Mouse (Mus musculus): ENCODE results near the gene Sfxn3. TPM values are rescaled to one million over a fixed set of nuclear protein-coding genes. Genes with fewer than 3 reads are reported as not detected.
"Not testable (repeated sequence)": the region's sequence is repeated elsewhere in the genome, so short reads cannot be mapped to it uniquely, and the experiment has no call there.

The Sfxn3 gene
- total RNA-seq, 2 experiments from 2014 or later = 89.4 to 103 TPM

DNA sequence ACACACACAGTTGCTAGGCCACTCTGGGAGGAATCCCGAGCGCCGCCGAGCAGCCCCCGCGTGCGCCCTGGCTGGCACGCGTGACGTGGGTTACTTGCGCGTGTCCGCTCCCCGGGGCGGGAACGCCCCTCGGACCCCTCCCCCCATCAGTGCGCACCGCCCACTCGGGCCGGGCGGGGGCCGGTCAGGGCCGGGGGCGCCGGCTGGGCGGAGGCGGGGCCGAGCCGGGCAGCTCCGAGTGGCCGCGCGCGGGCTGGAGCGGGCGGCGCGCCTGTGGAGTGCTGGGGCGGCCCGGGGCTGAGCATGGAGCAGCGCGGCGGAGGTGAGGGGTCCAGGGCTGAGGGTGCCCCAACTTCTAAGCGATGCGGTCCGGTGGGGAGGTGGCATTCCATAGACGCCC is 29.4 kb upstream of the Sfxn3 start:
- peak; percentile 67 to 78 for DNase-seq (ENCODE audit: low spot score in 2 of 2)

DNA sequence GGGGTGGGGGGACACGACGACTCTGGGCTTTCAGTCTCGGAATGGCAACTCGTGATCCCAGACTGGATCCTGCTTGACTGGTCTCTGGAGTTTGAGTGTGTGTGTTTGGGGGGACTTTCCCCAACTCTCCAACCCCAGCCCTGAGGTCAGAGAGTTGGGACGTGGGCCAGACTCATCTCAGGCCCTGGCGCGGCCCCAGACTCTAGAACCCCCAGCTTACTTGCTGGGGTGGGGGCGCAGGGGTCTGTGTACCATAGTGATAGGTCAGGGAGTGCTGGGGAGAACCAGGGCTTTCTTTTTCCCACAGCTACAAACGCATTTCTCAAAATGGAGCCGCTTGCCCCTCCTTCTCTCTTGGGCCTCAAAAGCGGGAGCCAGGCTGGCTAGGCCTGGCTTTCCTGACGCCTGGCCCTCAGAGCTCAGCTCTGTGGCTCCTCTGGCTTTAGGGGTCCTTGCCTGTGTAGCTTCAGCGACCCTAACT is 28.9 kb upstream of the Sfxn3 start:
- no peak for DNase-seq (ENCODE audit: low spot score in 2 of 2)

DNA sequence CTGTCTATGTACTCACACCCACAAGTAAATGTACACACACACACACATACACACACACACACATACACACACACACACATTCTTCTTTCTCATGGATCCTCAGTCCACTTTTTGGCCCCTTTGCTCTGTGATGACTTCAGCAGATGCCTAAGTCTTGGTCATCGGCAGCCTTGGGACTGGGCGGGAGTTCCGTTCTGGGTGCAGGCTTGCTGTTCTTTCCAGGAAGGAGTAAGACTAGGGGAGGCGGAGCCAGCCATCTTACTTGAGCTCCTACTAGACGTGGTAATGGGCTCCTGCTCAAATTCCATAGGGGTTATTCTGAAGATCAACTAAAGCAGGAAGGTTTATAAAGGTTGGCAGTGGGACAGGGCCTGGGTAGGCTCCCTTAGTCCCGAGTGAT is 27.0 kb upstream of the Sfxn3 start:
- no peak for DNase-seq (ENCODE audit: low spot score in 2 of 2)

DNA sequence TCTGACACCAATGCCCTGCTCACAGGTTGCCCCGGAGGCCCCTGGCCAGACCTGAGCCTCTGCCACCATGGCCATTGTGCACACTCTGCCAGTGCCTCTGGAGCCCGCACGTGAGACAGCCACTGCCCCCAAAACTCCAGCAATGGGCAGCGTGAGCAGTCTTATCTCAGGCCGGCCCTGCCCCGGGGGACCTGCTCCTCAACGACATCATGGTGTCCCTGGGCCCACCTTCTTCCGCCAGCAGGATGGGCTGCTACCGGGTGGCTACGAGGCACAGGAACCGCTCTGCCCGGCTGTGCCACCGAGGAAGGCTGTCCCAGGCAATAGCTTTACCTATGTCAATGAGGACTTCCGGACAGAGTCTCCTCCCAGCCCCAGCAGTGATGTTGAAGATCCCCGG is 25.9 kb upstream of the Sfxn3 start:
- no peak for DNase-seq (ENCODE audit: low spot score in 2 of 2)

DNA sequence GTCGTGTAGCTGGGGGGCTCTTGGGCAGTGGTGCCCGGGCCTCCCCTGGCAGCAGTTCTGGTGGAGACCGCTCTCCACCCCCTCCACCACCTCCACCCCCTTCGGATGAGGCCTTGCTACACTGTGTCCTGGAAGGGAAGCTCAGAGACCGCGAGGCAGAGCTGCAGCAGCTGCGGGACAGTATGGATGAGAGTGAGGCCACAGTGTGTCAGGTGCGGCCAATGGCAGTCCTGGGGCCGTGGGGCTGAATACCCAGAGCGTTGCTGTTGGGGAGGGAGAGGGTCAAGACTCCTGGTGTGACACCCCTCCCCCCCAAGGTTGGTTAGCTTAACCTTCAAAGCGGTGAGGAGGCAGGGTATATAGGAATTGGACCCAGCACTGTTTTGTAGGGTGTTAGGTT is 23.3 kb upstream of the Sfxn3 start:
- DNase-seq (ENCODE audit: low spot score in 2 of 2) = no peak

DNA sequence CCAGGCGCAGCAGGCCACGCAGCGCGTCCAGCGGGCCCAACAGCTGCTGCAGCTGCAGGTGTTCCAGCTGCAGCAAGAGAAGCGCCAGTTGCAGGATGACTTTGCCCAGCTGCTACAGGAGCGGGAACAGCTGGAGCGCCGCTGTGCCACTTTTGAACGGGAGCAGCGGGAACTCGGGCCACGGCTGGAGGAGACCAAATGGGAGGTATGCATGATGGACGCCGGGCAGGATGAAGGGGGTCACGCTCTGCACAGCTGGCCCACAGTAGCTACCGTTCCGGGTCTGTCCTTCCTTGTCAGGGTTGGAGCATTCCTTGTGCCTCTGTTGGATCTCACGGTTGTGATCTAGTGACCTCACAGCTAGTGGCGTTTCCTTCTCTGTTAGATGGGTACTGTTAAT is 22.5 kb upstream of the Sfxn3 start:
- DNase-seq (ENCODE audit: low spot score in 2 of 2) = no peak

DNA sequence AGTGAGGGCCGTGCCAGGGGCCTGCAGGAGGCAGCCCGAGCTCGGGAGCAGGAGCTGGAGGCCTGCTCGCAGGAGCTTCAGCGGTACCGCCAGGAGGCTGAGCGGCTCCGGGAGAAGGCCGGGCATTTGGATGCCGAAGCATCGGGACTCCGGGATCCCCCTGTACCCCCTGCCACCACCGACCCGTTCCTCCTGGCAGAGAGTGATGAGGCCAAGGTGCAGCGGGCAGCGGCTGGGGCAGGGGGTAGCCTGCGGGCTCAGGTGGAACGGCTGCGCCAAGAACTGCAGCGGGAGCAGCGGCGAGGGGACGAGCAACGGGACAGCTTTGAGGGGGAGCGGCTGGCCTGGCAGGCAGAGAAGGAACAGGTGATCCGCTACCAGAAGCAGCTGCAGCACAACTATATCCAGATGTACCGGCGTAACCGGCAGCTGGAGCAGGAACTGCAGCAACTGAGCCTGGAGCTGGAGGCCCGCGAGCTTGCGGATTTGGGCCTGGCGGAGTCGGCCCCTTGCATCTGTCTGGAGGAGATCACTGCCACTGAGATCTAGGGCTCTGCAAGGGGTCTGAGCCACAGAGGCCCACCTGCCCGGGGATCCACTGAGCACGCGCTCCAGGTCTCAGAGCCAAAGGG is 21.2 kb upstream of the Sfxn3 start:
- DNase-seq (ENCODE audit: low spot score in 2 of 2) = no peak

DNA sequence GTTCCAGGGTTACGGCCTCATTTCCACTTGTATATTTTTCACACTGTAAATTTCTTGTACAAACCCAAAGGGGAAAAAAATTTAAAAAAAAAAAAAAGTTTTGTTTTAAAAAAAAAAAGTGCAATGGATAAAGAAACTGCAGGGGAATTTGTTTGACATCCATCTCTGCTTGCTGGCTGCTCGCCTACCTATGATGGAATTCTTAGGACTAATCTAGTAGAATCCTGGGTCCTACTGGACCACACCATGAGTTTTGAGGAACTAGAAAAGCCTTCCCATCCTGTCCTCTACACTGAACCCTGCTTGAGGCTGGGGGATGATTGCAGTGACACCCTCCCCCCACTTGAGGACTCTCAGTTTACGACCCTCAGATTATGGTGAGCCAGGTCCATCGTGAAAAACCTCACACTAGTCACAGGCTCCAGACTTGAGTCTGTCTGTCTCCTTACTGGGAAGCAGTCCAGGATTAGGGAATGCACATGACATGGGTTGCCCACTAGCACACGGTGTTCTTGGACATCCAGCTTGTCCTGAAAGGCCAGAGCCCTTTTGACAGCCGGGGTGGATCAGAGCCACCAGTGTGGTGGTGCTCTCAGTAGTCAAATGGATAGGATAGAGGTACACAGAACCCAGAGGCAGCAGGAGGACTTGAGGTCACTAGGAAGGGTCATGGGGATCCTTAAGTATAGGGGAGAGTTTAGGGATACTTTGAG is 20.2 kb upstream of the Sfxn3 start:
- no peak for DNase-seq (ENCODE audit: low spot score in 2 of 2)

DNA sequence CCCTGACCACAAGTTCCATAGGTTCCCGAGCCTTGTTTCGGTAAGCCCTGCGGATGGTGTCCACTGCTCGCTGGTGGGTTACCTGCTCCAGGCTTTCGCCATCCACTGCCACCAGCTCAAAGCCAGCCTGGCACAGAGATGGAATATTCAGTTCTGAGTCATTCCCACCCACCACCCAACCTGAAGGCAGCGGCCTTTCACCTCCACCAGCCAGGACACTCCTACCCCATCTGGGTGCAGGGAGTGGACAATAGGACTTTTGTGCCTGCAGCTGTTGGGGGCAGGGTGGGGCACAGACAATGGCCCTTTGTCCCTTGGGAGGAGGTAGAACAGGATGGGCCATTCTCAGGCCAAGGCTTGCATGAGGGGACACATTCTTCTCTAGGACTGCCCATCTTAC is 19.5 kb upstream of the Sfxn3 start:
- peak in 1 of 2 experiments; percentile 59 for DNase-seq (ENCODE audit: low spot score in 2 of 2)

DNA sequence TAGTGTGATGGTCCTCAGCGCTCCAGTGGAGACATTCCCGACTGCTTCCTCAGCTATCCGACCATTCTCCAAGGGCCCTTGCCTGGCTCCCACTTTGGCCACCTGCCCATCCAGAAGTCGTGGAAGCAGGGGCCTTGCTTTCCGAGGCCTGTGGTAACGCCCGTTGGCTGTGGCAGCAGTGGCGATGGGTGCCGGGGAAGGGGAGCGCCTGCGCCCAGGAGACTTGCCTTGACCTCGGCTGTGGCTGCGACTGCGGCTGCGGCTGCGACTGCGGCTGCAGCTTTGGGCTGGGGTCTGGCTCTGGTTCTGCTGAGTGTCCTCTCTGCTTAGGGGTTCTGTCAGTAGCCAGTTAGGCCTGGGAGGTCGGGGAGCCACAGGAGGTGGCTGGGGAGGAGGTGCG is 18.6 kb upstream of the Sfxn3 start:
- no peak for DNase-seq (ENCODE audit: low spot score in 2 of 2)

DNA sequence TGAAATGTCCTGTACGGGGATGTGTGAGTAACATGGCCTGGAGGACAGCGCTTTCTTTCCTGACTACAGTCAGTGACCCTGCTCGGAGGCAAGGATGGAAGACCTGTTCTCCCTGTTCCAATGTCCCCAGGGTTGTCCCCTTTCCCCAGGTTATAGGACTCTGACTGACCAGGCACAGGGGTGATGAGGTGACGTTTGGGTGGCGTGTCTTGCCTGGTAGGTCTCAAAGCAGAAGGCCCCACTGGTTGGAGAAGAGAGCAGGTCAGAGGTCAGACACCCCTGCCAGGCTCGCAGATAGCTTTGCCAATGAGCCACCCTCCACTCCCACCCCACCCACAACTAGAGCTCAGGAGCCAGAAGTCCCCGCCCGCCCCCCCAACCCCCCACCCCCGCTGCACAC is 17.7 kb upstream of the Sfxn3 start:
- no peak for DNase-seq (ENCODE audit: low spot score in 2 of 2)

DNA sequence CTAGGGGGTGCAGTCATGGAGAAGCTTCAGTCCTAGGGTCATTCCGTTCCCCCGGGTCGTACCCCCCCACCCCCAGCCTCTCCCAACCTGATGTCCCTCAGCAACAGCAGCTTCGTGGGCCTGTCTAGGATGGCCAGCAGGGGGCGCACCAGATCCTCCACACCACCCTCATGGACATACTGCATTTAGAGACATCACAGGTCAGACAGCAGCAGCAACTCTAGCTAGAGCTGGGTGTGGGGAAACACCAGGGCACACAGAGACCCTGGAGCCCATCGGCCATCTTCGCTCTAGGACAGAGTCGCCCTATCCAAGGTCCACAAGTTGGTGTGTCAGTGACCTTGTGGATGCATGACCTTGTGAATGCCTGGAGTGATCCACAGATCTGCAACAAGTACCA is 17.2 kb upstream of the Sfxn3 start:
- DNase-seq (ENCODE audit: low spot score in 2 of 2) = peak in 1 of 2 experiments; percentile 74

DNA sequence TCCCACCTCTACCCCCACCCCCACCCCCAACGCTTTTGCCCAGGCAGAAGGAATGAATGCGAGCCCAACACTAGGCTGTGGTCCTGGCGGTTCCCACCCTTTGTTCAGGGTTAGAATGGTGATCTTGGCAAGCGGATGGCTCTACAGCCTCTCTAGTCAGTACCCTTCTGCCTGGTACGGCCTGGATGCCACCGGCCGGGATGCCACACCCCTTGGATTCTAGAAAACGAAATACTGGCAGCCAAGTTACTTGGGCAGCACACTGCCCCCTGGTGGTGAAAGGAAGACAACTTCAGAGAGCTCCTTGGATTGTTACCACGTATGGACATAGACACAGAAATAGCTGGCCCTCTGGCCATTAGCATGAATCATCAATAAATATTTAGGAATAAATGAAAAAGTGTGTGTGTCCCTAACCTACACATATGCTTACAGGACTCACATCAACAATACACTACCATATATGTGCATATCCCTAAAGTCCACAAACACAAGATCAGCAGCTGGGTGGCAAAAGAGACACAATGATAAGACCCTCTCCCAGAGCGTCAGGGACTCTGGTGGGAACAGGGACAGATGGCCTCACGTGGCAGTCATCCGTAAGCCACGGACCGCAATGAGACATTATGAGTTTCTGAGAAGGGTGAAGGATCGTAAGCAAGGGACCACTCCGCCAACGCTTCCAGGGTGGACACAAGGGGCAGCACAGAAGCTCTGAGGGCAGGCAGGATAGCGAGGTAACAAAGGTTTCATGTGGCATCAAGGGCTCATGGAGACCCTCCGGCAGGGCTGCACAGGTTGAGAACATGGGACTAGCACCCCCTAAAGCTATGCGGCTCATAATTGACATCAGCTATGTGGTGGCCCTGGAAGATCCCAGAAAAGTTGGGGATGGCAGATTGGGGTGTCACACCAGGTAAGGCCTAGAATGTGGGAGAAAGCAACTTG is 16.3 kb upstream of the Sfxn3 start:
- peak in 1 of 2 experiments; percentile 90 for DNase-seq (ENCODE audit: low spot score in 2 of 2)

DNA sequence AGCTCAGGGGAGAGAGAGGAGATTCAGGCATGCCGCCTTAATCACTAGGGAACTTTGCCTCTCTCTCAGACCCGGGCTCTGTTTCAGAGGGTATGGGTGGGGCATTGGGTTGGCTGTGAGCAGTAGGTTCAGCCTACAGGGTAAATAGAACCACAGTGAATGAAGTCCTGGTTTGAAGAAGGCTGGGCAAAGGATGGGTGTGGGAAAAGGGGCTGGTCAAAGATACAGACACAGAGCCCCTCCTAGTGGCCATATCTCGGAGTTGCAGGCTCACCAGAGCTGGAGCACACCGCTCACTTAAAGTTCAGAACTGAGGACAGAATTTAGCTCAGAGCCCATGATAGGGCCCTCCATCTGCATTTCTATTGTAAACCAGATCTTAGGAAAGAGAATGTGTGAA is 15.5 kb upstream of the Sfxn3 start:
- peak in 1 of 2 experiments; percentile 89 for DNase-seq (ENCODE audit: low spot score in 2 of 2)

DNA sequence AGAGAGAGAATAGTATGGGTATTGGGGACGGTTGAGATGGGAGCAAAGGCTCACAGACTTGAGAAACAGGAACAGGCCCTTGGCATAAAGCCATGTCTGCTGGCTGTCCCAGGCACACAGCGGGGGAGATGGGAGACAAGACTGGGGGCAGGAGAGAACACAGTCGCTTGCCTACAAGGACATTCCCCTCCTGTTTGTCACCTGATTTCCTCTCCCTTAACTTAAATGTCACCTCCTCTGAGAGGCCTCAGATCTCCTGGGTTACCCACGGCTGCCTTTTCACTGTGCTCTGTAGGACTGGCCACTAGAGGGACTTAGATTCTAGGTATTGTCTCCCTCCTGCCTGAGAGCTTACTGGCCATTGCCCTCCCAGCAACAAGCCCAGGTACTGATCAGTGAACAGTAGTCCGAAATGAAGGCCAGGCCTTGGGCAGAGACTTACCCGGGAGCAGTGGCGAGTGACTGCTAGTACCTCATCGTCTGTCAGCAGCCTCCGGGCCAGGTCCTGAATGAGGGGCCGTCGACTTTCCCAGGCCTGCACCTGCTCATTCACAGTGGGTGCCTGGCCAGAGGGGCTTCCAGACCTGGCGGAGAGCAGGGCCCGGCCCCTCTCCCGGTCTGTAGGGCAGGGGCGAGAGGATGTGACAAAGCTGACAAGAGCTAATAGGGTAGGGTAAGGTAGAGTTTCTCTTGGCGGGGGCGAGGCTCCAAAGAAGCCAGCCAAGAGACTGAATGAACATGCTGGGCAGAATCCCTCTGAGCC is 14.6 kb upstream of the Sfxn3 start:
- DNase-seq (ENCODE audit: low spot score in 2 of 2) = no peak

DNA sequence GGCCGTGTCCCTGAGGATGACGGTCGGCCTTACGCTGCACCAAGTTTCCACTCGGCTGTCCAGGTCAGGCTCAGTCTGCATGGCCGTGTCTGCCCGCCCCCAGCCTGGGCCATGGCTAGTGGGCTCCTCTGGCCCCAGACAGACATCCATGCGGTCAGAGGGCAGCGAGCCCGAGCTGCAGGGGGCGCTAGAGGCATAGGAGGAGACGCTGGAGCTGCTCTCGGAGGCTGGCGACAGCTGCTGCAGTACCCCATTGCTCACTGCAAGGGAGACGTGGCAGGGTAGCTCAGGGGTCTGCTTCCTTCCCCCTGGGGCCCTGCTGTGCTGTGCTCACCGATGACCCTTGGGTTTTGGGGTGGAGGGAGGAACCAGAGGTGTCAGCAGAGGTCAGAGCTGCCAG is 10.4 kb upstream of the Sfxn3 start:
- DNase-seq (ENCODE audit: low spot score in 2 of 2) = no peak

DNA sequence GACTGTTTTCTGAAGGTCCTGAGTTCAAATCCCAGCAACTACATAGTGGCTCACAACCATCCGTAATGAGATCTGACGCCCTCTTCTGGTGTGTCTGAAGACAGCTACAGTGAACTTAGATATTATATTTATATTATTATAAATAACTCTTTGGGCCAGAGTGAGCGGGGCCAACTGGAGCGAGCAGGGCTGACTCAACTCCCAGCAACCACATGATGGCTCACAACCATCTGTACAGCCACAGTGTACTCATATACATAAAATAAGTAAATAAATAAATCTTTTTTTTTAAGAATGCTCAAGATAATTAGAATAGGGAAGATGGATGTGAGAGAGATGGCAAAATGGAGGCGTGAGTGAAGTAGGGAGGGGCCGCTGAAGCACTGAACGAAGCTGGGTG is 9.1 kb upstream of the Sfxn3 start:
- not testable (repeated sequence) for DNase-seq (ENCODE audit: low spot score in 2 of 2)

DNA sequence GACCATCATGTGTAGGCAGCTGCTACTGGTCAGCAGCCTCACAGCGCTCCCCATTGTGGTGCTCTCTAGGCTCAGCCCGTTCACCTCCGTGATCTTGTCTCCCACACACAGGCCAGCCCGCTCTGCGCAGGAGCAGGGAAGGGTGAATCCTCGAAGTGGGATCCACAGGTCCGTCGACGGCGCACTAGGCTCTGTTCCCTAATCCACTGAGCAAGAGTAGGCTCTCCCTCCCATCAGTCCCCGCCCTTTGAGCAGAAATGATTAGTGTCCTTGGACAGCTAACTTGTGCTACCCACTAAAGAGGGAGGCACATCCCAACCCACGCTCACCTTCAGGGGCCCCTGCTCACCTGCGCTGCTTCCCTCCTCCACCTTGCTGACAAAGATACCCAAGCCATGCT is 7.1 kb upstream of the Sfxn3 start:
- DNase-seq (ENCODE audit: low spot score in 2 of 2) = no peak

DNA sequence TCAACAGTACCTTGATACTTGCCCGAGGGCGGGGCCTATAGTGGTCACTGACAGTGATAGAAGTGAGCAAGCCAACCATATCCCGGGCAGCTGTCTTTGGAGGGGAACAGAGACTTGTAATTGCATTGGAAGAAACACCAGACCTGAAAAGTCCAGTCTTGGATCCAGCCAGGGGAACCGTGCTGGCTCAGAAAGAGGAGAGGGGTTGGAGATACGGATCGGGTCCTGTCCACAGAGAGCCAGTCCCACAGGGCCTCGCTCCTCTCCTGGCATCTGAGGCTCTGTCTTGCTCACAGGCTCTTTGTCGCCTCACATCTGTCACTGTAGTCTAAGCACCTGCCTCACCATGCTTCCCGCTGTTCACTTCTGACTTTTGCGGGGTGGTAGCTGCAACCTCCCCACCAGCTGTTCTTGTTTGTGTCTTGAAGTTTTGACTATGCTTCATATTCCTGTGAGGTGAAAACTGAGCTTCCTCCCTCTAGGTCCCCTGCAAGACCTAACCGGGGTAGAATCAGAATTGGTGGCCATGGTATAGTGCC is 2.8 kb upstream of the Sfxn3 start:
- no peak for DNase-seq (ENCODE audit: low spot score in 2 of 2)

DNA sequence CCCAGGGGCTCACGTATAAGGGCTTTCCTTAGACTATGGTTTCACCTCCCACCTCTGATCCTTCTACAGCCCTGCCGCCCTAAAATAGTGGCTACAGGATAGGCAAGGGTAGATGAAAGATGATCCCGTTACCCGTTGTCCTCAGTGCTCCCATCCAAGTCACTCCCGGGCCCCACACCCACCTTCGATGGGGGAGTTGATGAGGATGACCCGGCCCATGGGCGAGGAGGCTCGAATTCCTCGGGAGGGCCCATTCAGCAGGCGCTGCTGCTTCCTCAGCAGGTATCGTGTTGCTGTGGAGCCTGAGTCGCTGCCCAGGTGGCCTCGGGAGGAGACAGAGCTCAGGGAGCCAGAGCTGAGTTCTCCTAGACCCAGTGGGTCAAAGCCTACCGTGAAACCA is 2.1 kb upstream of the Sfxn3 start:
- no peak for DNase-seq (ENCODE audit: low spot score in 2 of 2)

DNA sequence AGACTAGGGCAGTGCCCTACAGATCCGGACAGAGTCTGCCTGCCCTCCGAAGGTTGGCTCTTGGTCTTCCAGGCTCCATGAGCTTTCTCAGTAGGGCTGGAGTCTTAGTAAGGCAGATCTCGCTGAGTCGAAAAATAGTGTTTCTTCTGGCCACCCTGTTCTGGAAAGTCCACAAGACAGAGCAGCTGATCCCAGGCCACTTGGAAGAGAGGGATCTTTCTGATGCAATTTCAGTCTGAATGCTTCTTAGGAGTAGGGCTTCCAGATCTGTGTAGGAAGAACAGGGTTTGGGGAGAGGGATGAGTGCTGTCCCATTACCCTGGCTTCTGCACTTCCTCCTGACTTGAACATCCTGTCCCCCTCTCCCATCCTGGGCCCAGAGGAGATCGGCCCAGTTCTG is 1.7 kb upstream of the Sfxn3 start, which contains the start of gene Pdzd7:
TSS of gene Pdzd7 (minus strand) at position 67 of the 400 bp plus-strand sequence.
- DNase-seq (ENCODE audit: low spot score in 2 of 2) = no peak
